Mouse (Mus musculus) testis, adult 2 months (tissue): ENCODE data around the gene Sema5a.

ENCODE experiments used
- CTCF ChIP-seq: fragments of 200-500 bp; IDR thresholded peaks from 2 replicates; pipeline ENCODE4 v1.5.1; 2012; ENCODE audit warnings: low read depth, mild to moderate bottlenecking, inconsistent platforms, low read length, moderate library complexity; ENCODE audit not compliant: control insufficient read depth, insufficient read depth, insufficient replicate concordance
- POLR2A ChIP-seq: fragments of 200-500 bp; IDR thresholded peaks from 2 replicates; pipeline ENCODE4 v1.6.1; 2012; ENCODE audit warnings: low read depth, mild to moderate bottlenecking, inconsistent platforms, low read length, moderate library complexity; ENCODE audit not compliant: control insufficient read depth

DNA sequence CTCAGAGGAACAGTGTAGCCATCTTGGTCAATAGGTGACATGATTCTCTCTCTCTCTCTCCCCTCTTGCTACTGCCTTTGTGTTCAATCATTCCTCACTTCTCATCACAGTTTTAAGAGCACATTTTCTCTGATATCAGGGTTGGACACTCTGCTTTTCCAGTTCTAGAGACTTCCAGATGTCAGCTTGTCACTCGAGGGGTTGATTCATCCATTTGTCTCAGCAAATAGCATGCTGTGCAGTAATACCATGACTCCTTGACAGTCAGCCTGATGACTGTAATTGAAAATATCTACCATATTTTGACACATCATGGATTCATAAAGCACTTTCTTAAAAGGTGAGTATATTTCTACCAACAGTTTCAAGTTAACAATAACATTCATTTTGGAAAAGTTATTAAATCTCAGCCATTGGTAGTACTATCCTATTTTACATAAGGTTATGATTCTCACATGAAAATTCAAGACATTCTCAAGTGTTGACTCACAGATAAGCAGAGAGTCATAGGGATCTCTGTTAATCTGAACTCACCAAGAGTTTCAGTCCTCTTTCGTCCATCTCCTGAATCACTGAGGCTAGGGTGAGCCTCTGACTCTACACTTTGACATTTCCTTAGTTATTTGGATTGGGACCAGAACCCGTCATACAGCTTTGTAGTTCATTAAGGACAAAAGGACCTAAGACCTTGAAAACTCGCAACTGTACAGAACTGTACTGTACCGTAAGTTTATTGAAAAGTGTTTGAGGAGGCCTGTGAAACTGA, 78.0 kb downstream of the Sema5a start:
- TF ChIP-seq CTCF (no peak), POLR2A (no peak)
